Mouse (Mus musculus) intestine, embryonic 16.5 days (tissue): ENCODE measurements around the gene Nf1. TPM values are rescaled to one million over a fixed set of nuclear protein-coding genes. Genes with fewer than 3 reads are reported as not detected.
"Not testable (repeated sequence)": the region's sequence is repeated elsewhere in the genome, so short reads cannot be mapped to it uniquely, and the experiment has no call there.

Experiments
- ATAC-seq: fragments of 200-750 bp; cut with Nextera tagmentation; 2 replicates; pipeline ENCODE4 v1.8.0; 2017; ENCODE audit warnings: moderate TSS enrichment, moderate library complexity
- H3K27ac ChIP-seq: fragments of 300-500 bp; sonication (generic); 2 replicates; pipeline ENCODE4 v1.5.1; 2014; ENCODE audit warnings: mild to moderate bottlenecking, low read length
- H3K27me3 ChIP-seq: fragments of 300-500 bp; sonication (generic); replicated peaks from 2 replicates; pipeline ENCODE4 v1.6.1; 2014; ENCODE audit warnings: low read length, control low read depth, mixed read lengths; ENCODE audit not compliant: control insufficient read depth, insufficient read depth
- H3K36me3 ChIP-seq: fragments of 300-500 bp; sonication (generic); 2 replicates; pipeline ENCODE4 v1.6.1; 2014; ENCODE audit warnings: low read length, control low read depth; ENCODE audit not compliant: control insufficient read depth, insufficient read depth
- H3K4me1 ChIP-seq: fragments of 300-500 bp; sonication (generic); 2 replicates; pipeline ENCODE4 v1.6.1; 2014; ENCODE audit warnings: low read length, control low read depth, mixed read lengths; ENCODE audit not compliant: control insufficient read depth, insufficient read depth
- H3K4me2 ChIP-seq: fragments of 300-500 bp; sonication (generic); 2 replicates; pipeline ENCODE4 v1.6.1; 2014; ENCODE audit warnings: low read depth, low read length, control low read depth
- H3K4me3 ChIP-seq: fragments of 300-500 bp; sonication (generic); 2 replicates; pipeline ENCODE4 v1.5.1; 2014; ENCODE audit warnings: mild to moderate bottlenecking, low read length
- H3K9ac ChIP-seq: fragments of 300-500 bp; sonication (generic); 2 replicates; pipeline ENCODE4 v1.6.1; 2014; ENCODE audit warnings: low read depth, low read length
- H3K9me3 ChIP-seq: fragments of 300-500 bp; sonication (generic); 2 replicates; pipeline ENCODE4 v1.6.1; 2016; ENCODE audit warnings: low read length, control low read depth; ENCODE audit not compliant: control insufficient read depth
- WGBS: fragments of 180-500 bp; shearing (Covaris S2); extraction: QIAGEN DNeasy Blood & Tissue Kit; methylation state at CpG from one replicate; pipeline ENCODE4 v1.1.7; 2014; 5-methylcytosine and 5-hydroxymethylcytosine counted together
- polyA plus RNA-seq: library from polyadenylated mRNA; unstranded; fragments of >200 nt; fragmentation: Nextera tagmentation; extraction: Ambion mirVana; gene quantifications from 2 replicates; pipeline ENCODE4 v1.2.1, GENCODE M21; 2015

Gene Nf1
- polyA plus RNA-seq, 1 experiment from 2014 or later, result 3.0 TPM

DNA sequence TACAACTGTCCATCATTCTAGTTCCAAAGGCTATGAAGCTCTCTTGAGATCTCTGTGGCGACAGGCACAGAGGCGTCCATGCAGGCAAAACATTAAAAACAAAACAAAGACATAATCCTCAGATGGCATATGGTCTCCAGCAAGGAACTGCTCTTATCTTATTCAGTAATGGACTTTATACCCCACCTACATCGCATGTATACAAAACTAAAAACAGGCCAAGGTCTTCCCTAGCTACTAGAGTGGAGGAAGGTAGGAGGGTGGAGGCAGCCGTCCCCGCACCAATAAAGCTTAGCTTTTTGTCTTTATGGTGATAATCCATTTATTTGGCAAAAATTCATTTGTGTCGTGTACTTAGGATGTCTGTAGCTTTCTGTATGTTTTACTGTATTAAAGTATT is 36.4 kb upstream of the Nf1 start:
- peak; percentile 57 for ATAC-seq
- 65% methylated on average over 6 of the region's 6 CpGs for WGBS
- H3K27ac ChIP-seq, result no peak overlapping the region
- H3K4me3 ChIP-seq, result no peak overlapping the region
- H3K9ac ChIP-seq, result no peak overlapping the region
- H3K4me1 ChIP-seq, result peaks cover 19% of the 10 kb centered on the region
- H3K36me3 ChIP-seq, result no peaks in the 10 kb centered on the region
- H3K9me3 ChIP-seq, result no peaks in the 10 kb centered on the region
- no peak overlapping the region for H3K4me2 ChIP-seq
- no peaks in the 10 kb centered on the region for H3K27me3 ChIP-seq

DNA sequence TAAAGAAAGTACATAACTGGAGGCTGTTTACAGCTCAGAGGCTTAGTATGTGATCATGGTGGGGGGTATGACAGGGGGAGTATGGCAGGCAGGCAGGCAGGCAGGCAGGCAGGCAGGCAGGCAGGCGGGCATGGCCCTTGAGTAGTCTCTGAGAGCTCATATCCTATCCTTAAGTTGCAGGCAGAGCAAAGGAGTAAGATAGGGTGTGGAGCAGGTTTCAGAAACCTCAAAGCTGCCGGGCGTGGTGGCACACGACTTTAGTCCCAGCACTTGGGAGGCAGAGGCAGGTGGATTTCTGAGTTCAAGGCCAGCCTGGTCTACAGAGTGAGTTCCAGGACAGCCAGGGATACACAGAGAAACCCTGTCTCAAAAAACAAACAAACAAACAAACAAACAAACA is 35.2 kb upstream of the Nf1 start:
- 82% methylated on average over 4 of the region's 4 CpGs for WGBS
- not testable (repeated sequence) for H3K4me2 ChIP-seq, H3K36me3 ChIP-seq, H3K9me3 ChIP-seq, H3K27me3 ChIP-seq, H3K27ac ChIP-seq, H3K4me3 ChIP-seq, ATAC-seq, H3K9ac ChIP-seq
- peaks cover 19% of the 10 kb centered on the region for H3K4me1 ChIP-seq

DNA sequence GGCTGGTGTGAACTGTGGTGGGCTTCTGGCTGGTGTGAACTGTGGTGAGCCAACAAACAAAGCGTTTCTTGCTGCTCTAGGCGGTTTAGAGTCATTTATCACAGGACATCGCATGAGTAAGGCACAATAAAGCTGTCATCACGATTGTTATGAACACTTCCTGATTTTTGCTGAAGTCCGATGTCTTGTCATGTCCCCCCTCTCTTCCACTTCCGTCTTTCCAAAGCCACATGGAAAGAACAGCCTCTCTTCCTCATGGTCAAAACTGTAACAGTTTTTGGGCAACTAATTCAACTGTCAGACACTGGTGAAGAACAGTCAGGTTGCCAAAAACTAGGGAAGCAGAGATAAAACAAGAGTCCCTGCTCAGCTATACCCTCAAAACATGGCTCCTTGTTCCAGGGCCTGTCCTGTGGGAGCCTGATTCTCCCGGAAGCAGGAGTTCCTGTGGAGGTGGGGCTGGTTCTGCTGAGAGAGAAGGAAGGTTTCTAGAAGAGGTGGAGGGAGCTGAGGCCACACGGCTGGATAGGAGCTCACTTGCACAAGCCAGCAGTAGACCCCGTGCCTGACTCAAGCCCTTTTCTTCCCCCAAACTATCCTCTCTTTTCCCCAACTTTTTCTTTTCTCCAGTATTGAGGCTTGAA is 33.7 kb upstream of the Nf1 start:
- Histone ChIP-seq H3K9me3 (no peaks in the 10 kb centered on the region), H3K4me3 (no peak overlapping the region), H3K4me1 (peaks cover 19% of the 10 kb centered on the region), H3K27me3 (no peaks in the 10 kb centered on the region), H3K4me2 (no peak overlapping the region), H3K27ac (peak overlapping the region; percentile 78), H3K36me3 (no peaks in the 10 kb centered on the region), H3K9ac (no peak overlapping the region)
- WGBS, result 59% methylated on average over 9 of the region's 9 CpGs
- no peak for ATAC-seq

GRCm38 (mm10) chr11:79306510-79306909 is 33.0 kb upstream of the Nf1 start:
- H3K36me3 ChIP-seq, result no peaks in the 10 kb centered on the region
- 34% methylated on average over 7 of the region's 7 CpGs for WGBS
- H3K4me1 ChIP-seq, result peaks cover 19% of the 10 kb centered on the region
- peak overlapping the region; percentile 78 for H3K27ac ChIP-seq
- no peaks in the 10 kb centered on the region for H3K9me3 ChIP-seq
- H3K4me2 ChIP-seq, result no peak overlapping the region
- H3K4me3 ChIP-seq, result no peak overlapping the region
- H3K27me3 ChIP-seq, result no peaks in the 10 kb centered on the region
- H3K9ac ChIP-seq, result no peak overlapping the region
- ATAC-seq, result peak; percentile 22; the same call in 1 of the 2 replicates

GRCm38 (mm10) chr11:79306996-79307395 is 32.5 kb upstream of the Nf1 start:
- Histone ChIP-seq H3K4me1 (peaks cover 19% of the 10 kb centered on the region), H3K27ac (peak overlapping the region; percentile 78), H3K36me3 (no peaks in the 10 kb centered on the region), H3K9me3 (no peaks in the 10 kb centered on the region), H3K4me2 (no peak overlapping the region), H3K9ac (peak overlapping the region; percentile 55), H3K27me3 (no peaks in the 10 kb centered on the region), H3K4me3 (no peak overlapping the region)
- 15% methylated on average over 10 of the region's 10 CpGs for WGBS
- peak; percentile 51; the same call in 1 of the 2 replicates for ATAC-seq

GRCm38 (mm10) chr11:79307560-79308200 is 31.8 kb upstream of the Nf1 start:
- Histone ChIP-seq H3K4me3 (no peak overlapping the region), H3K4me2 (no peak overlapping the region), H3K36me3 (no peaks in the 10 kb centered on the region), H3K4me1 (peaks cover 19% of the 10 kb centered on the region), H3K27me3 (no peaks in the 10 kb centered on the region), H3K9ac (no peak overlapping the region), H3K27ac (peak overlapping the region; percentile 49; the same call in 1 of the 2 replicates), H3K9me3 (no peaks in the 10 kb centered on the region)
- WGBS, result 60% methylated on average over 9 of the region's 9 CpGs
- ATAC-seq, result no peak

GRCm38 (mm10) chr11:79310467-79310866 is 29.0 kb upstream of the Nf1 start:
- Histone ChIP-seq H3K4me3 (no peak overlapping the region), H3K36me3 (no peaks in the 10 kb centered on the region), H3K27ac (no peak overlapping the region), H3K27me3 (no peaks in the 10 kb centered on the region), H3K4me2 (no peak overlapping the region), H3K9ac (no peak overlapping the region), H3K4me1 (peaks cover 19% of the 10 kb centered on the region), H3K9me3 (no peaks in the 10 kb centered on the region)
- ATAC-seq, result no peak
- WGBS, result 77% methylated on average over 5 of the region's 5 CpGs

- Histone ChIP-seq H3K9me3 (no peaks in the 10 kb centered on the region), H3K4me3 (no peak overlapping the region), H3K27me3 (no peaks in the 10 kb centered on the region), H3K27ac (no peak overlapping the region), H3K9ac (no peak overlapping the region), H3K4me2 (no peak overlapping the region), H3K4me1 (no peaks in the 10 kb centered on the region), H3K36me3 (no peaks in the 10 kb centered on the region)
- 86% methylated on average over 8 of the region's 8 CpGs for WGBS
- ATAC-seq, result no peak
These were observed 22.6 kb upstream of the Nf1 start for GRCm38 (mm10) chr11:79316807-79317345.

- H3K27ac ChIP-seq, result no peak overlapping the region
- no peak for ATAC-seq
- no peaks in the 10 kb centered on the region for H3K9me3 ChIP-seq
- no peak overlapping the region for H3K4me3 ChIP-seq
- no peaks in the 10 kb centered on the region for H3K27me3 ChIP-seq
- no peaks in the 10 kb centered on the region for H3K36me3 ChIP-seq
- no peak overlapping the region for H3K4me2 ChIP-seq
- 51% methylated on average over 7 of the region's 7 CpGs for WGBS
- H3K9ac ChIP-seq, result no peak overlapping the region
- H3K4me1 ChIP-seq, result no peaks in the 10 kb centered on the region
These were observed 19.7 kb upstream of the Nf1 start for GRCm38 (mm10) chr11:79319807-79320206.
